Mouse (Mus musculus): ENCODE data around the gene Pcx. TPM values are rescaled to one million over a fixed set of nuclear protein-coding genes. Genes with fewer than 3 reads are reported as not detected.
A peak's percentile ranks its signal among the peaks of the same experiment; 100 is the strongest.

Pcx gene
- total RNA-seq (2017): 0.58 TPM in 1 of 3 replicates, not detected in the others

- ATAC-seq (replicated peaks; ENCODE audit: insufficient number of reproducible peaks, low FRiP score, low TSS enrichment, poor library complexity, severe bottlenecking): peak; percentile 97
These were observed at the start of gene Pcx for GRCm38 (mm10) chr19:4509986-4510963. Gene Pcx, plus strand, starts transcription at chr19:4510472.

- ATAC-seq (replicated peaks; ENCODE audit: insufficient number of reproducible peaks, low FRiP score, low TSS enrichment, poor library complexity, severe bottlenecking): peak; percentile 48; the same call in 1 of the 2 replicates
These were observed 48.3 kb upstream of the Pcx start for GRCm38 (mm10) chr19:4461981-4462380.

- ATAC-seq (replicated peaks; ENCODE audit: insufficient number of reproducible peaks, low FRiP score, low TSS enrichment, poor library complexity, severe bottlenecking): no peak
These were observed 45.6 kb upstream of the Pcx start for GRCm38 (mm10) chr19:4464666-4465065.

GRCm38 (mm10) chr19:4468363-4468762 lies 41.9 kb upstream of the Pcx start:
- ATAC-seq (replicated peaks; ENCODE audit: insufficient number of reproducible peaks, low FRiP score, low TSS enrichment, poor library complexity, severe bottlenecking): no peak

GRCm38 (mm10) chr19:4473549-4473948 lies 36.7 kb upstream of the Pcx start:
- ATAC-seq (replicated peaks; ENCODE audit: insufficient number of reproducible peaks, low FRiP score, low TSS enrichment, poor library complexity, severe bottlenecking): no peak

GRCm38 (mm10) chr19:4474739-4475138 lies 35.5 kb upstream of the Pcx start:
- ATAC-seq (replicated peaks; ENCODE audit: insufficient number of reproducible peaks, low FRiP score, low TSS enrichment, poor library complexity, severe bottlenecking): no peak

- no peak for ATAC-seq (replicated peaks; ENCODE audit: insufficient number of reproducible peaks, low FRiP score, low TSS enrichment, poor library complexity, severe bottlenecking)
These were observed 34.9 kb upstream of the Pcx start for GRCm38 (mm10) chr19:4475224-4475925.

- no peak for ATAC-seq (replicated peaks; ENCODE audit: insufficient number of reproducible peaks, low FRiP score, low TSS enrichment, poor library complexity, severe bottlenecking)
These were observed 33.5 kb upstream of the Pcx start for GRCm38 (mm10) chr19:4476601-4477257.

- no peak for ATAC-seq (replicated peaks; ENCODE audit: insufficient number of reproducible peaks, low FRiP score, low TSS enrichment, poor library complexity, severe bottlenecking)
These were observed 32.7 kb upstream of the Pcx start, which contains the start of gene Syt12 for GRCm38 (mm10) chr19:4477345-4478189. Gene Syt12, minus strand, starts transcription at chr19:4477447.

- ATAC-seq (replicated peaks; ENCODE audit: insufficient number of reproducible peaks, low FRiP score, low TSS enrichment, poor library complexity, severe bottlenecking): no peak
These were observed 32.1 kb upstream of the Pcx start for GRCm38 (mm10) chr19:4478190-4478516.

- ATAC-seq (replicated peaks; ENCODE audit: insufficient number of reproducible peaks, low FRiP score, low TSS enrichment, poor library complexity, severe bottlenecking): no peak
These were observed 30.2 kb upstream of the Pcx start for GRCm38 (mm10) chr19:4480041-4480440.

- no peak for ATAC-seq (replicated peaks; ENCODE audit: insufficient number of reproducible peaks, low FRiP score, low TSS enrichment, poor library complexity, severe bottlenecking)
These were observed 28.9 kb upstream of the Pcx start for GRCm38 (mm10) chr19:4481326-4481725.

- no peak for ATAC-seq (replicated peaks; ENCODE audit: insufficient number of reproducible peaks, low FRiP score, low TSS enrichment, poor library complexity, severe bottlenecking)
These were observed 28.0 kb upstream of the Pcx start for GRCm38 (mm10) chr19:4482111-4482859.

GRCm38 (mm10) chr19:4485006-4485405 lies 25.3 kb upstream of the Pcx start:
- ATAC-seq (replicated peaks; ENCODE audit: insufficient number of reproducible peaks, low FRiP score, low TSS enrichment, poor library complexity, severe bottlenecking): no peak

- no peak for ATAC-seq (replicated peaks; ENCODE audit: insufficient number of reproducible peaks, low FRiP score, low TSS enrichment, poor library complexity, severe bottlenecking)
These were observed 22.4 kb upstream of the Pcx start for GRCm38 (mm10) chr19:4487877-4488276.

- no peak for ATAC-seq (replicated peaks; ENCODE audit: insufficient number of reproducible peaks, low FRiP score, low TSS enrichment, poor library complexity, severe bottlenecking)
These were observed 19.1 kb upstream of the Pcx start for GRCm38 (mm10) chr19:4491080-4491695.

- no peak for ATAC-seq (replicated peaks; ENCODE audit: insufficient number of reproducible peaks, low FRiP score, low TSS enrichment, poor library complexity, severe bottlenecking)
These were observed 17.6 kb upstream of the Pcx start for GRCm38 (mm10) chr19:4492526-4493296.

All from monocyte, adult 5-6 weeks (primary cell).